Mouse (Mus musculus): Measurements from ENCODE around the gene Tcea3. TPM values are rescaled to one million over a fixed set of nuclear protein-coding genes. Genes with fewer than 3 reads are reported as not detected.

Tcea3 gene
- 100 to 1,000 TPM; 380 to 439 (median 413) TPM for total RNA-seq (2022)

DNA sequence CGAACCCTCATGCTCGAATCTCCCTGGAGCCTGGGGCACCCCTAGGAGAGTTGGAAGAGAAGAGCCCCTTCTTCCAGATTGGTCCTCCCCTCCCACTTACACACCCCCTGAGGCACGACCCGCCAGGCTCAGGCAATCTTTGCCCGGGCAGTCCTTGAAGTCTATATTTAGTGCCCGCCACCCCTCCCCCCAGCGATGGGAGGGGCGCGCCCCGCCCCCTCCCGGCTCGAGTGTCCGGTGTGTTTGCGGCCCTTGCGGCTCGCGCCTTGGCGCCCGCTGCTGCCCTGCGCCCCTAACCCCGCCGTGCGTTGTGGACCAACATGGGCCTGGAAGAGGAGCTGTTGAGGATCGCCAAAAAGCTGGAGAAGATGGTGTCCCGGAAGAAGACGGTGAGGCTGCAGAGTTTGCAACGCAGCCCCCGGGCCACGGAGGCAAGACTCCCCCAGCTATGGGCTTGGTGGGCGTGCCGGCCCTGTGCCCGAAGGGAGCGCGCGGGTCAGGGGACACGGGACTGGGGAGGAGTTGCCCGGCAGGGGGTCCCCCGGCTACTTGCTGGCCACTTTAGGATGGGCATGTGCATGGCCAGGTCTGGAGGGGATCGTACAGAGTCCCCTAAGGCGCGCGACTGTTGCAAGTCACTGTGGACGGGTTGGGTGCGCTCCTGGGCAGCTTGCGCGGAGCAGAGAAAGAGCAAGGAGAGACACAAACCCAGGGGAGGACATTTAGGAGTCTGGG, at the start of gene Tcea3:
TSS of gene Tcea3 (plus strand) at position 1 of the 735 bp plus-strand sequence.
- DNase-seq (ENCODE audit: low spot score in 2 of 2), result peak; percentile 70 to 78

DNA sequence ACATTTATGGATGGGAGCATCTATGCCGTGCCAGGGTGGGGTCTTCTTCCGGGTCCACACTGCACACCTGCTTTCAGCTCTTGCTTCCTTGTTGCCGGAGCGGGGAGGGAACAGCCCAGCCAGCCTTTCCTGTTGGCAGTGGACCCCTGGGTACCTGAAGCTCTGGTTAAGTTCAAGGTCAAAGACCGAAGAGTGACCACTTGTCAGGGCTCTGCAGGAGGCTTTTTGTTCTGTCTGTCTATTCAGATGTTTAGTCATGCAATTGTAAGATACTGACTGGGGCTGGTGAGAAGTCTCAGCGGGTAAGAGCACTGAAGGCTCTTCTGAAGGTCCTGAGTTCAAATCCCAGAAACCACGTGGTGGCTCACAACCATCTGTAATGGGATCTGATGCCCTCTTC, 48.7 kb upstream of the Tcea3 start:
- no peak for DNase-seq (ENCODE audit: low spot score in 2 of 2)

DNA sequence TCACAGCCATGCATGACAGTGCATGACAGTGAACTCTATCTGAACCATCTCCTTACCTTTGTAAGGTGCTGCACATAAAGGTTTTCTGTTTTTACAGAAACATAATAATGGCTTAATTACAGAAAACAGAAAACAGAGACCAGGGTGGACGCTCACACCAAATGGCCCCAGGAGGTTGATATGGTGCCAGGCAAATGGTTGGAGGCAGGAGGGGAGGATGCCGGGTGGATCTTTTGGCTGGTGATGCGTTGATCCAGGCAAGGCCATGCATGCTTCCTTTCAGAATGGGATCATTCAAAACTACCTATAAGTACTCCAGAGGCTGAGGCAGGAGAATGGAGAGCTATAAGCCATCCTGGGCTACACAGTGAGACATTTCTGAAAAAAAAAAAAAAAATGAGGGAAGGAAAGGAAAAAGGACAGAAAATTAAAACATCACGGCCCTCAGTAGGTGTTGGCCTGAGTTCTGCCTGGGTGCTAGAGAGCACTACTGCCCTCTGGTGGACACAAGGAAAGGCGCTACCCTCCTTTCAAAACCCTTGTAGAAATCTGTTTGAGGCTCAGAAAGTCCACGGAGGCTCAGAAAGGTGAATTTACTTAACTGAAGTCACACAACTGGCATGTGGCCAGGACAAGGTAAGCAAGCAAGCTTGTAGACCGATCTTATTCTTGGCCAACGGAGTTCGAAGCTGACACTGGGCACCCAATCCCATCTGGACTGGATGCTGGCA, 47.8 kb upstream of the Tcea3 start:
- no peak for DNase-seq (ENCODE audit: low spot score in 2 of 2)

DNA sequence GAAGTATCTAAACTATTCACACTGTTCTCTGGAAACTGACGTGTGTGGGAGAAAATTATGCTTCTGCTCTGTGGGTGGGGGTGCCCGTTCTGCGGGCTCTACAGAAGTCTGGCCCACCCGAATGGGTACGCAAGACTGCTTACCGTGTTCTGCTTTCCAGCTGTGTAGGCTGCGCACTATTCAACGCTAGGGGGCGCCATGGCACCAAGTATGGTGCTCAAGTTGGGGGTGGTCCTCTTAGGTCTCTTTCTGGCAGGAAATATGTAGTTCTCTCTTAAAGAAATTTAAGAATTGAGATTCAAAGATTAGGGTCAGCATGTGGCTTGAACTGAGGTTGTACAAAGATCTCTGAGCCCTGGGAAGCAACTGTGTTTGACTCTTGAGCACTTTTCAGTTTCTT, 45.0 kb upstream of the Tcea3 start:
- DNase-seq (ENCODE audit: low spot score in 2 of 2), result peak; percentile 48 to 51

DNA sequence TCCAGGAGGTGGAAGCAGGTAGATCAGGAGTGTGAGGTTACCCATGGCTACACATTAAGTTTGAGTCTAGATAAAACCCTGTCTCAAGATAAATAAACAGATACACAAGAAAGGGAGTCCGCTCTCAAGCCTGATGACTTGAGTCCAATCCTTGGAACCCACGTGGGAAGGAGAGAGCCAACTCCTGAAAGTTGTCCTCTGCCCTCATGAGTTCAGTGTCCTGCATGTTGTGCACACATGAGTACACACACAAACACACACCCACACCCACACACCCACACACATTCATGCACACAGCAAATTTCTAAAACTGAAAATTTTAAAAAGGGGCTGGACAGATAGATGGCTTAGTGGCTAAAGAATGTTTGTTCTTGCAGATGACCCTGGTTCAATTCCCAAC, 42.8 kb upstream of the Tcea3 start:
- no peak for DNase-seq (ENCODE audit: low spot score in 2 of 2)

DNA sequence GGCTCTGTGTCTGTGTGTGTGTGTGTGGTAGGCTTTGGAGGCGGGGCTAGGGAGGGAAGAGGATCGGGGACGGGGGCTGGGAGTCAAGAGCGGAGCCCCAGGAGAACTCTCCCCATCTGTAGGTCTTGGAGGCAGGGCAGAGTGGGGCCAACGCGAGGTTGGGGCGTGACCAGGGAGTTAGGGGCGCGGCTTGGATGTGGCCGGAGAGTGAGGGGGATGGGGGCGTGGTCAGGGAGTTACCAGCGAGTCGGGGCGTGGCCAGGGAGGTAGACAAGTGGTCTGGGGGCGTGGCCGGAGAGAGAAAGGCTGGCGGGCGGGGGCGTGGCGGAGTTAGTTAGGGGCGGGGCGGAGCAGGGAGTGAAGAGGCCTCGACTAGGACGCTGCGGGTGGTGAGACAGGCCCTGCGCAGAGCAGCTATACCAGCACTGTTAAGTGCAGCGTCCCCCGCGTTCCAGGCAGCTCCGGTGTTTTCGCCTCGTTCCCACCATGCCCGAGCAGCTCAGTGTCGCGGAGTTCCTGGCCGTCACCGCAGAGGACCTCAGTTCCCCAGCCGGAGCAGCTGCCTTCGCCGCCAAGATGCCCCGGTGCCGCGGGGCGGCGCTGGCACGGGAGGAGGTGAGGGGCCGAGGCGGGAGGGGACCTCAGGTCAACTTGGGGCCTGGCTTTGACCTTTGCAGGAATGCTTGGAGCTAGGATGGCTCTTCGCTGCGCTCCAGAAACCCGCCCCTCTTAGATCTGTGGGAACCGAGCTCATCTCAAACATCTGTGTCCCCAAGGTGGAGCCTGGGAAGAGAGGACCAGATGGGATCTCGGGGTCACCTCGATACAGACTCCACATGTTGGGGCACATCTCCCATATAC, 41.3 kb upstream of the Tcea3 start, which contains the start of gene Asap3:
TSS of gene Asap3 (plus strand) at position 333 of the 861 bp plus-strand sequence.
- DNase-seq (ENCODE audit: low spot score in 2 of 2), result peak; percentile 93 to 95

DNA sequence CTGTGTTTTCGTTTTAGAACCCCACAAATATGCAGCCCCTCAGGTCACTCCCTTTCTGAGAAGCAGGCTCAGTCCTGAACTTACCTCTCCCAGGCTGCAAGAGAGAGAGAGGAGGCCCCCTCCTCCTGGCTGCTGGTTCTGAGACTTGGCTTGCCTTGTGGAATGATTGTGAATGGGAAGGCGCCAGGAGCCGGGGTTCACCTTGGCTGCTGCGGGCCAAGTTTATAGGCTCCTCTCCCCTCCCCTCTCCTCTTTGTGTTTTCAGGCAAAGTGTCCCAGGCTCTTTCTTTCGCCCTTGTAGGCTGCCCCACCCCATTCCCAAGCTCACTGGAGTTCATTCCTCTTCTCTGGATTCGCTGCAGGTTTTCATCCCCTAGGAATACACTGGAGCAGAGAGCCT, 40.6 kb upstream of the Tcea3 start:
- DNase-seq (ENCODE audit: low spot score in 2 of 2), result no peak

DNA sequence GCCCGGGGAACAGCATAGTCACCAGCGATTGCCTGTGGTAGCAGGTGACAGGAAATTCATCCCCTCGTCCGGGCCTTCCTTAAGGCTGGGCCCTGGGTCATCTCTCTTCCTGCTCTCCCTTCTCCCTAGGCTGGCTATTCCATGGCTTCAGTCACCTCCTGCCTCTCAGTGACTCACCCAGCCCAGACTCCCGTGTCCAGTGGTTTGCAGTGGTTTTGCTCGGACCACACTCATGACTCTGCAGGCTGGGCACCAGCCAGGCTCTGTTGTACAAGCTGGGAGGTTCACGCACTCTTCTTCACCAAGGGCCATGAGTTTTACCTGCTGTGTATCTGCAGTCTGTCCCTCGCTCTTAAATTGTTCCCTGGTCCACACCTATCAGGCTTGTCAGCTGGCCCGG, 36.6 kb upstream of the Tcea3 start:
- DNase-seq (ENCODE audit: low spot score in 2 of 2), result no peak

DNA sequence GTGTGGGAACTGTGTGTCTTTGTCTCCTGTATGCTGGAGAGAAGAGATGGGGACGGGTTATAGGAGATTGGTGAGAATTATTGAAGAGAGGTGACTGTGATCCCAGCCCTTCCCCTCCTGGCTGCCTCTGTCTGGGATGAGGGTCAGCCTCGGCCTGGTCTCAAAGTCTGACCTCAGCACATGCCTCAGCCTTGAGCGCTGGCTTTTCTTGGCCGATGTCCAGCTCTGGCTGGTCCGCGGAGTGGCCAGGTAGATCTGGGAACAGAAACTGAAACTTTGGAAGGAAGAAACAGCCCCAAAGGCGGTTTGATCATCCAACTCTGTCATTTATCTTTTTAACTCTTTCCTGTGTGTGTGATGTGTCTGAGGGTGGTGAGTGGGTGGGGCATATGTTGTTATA, 33.9 kb upstream of the Tcea3 start:
- peak in 1 of 2 experiments; percentile 38 for DNase-seq (ENCODE audit: low spot score in 2 of 2)

DNA sequence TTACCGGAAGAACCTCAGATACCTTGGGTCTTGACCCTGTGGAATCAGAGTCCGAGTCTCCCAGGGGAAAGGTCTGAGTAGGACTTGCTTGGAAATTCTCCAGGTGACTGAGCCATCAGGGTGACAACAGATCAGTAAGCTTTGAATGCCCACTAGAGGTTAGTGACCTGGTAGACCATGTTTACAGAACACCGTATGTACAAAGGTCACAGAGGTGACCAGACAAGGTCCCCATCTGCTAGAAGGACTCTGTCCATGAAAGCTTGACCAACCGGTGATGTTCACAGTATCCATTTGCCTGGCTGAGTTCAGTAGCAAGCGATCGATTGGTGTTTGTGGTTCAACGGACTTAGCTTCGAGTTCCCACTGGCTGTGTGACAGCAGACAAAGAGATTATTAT, 32.7 kb upstream of the Tcea3 start:
- DNase-seq (ENCODE audit: low spot score in 2 of 2), result no peak

DNA sequence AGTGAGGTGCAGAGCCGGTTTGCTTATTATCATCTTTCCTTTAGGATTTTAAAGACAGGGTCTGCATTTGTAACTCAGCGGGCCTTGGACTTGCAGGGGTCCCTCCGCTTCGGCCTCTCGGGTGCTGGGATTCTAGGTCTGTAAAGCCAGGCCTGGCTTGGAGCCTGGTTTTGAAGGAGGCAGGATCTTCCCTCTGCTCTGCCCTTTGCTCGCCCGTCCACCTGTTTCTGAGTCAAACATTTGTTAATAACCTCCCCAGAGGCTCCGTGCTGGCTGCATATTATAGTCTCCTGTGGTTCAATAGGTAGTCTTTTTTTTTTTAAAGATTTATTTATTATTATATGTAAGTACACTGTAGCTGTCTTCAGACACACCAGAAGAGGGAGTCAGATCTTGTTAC, 32.0 kb upstream of the Tcea3 start:
- no peak for DNase-seq (ENCODE audit: low spot score in 2 of 2)

DNA sequence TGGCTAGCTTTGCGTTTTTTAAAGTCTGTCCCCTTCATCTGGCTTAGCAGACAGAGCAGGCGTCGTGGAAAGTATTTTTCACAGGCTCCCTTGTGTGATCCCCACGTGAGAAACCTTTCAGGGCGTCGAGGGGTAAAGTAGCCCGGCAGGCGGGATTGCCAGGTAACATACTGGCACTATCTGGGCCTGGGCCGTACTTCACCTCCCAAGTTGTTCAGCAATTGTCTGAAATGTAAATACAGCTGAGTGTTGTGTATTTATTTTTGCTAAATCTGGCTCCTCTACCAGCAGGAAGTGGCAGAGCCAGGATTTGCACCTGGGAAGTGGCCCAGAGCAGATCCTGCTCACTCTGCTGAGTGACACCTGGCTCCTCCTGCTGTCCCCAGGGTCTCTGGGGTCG, 30.5 kb upstream of the Tcea3 start:
- no peak for DNase-seq (ENCODE audit: low spot score in 2 of 2)

DNA sequence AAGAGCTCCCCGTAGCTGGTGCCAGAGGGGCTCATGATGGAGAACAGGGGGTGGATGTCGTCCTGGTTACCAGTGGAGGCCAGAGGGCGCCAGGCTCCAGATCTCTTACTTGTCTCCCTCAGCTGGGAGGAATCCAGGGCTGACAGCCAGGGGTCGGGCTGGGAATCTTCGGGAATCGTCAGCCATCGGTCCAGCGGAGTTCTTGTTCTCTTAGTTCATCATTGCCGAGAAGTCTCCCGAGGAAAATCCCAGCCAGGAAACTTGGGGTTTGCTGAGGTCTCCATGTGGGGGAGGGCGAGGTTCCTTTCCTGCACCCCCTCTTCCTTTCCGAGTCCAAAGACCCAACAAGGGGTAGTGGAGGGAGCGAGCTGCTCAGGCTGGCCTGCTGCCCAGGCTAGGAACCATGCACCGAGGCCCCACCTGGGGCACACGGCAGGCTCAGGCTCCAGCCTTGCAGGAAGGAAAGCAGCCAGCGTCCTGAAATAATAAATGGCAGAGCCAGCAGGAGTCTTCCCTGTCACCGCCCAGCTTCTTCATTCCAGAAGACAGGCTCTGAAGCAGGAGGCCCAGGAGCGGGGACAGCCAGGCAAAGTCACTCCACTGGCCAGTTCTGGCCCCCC, 28.8 kb upstream of the Tcea3 start:
- DNase-seq (ENCODE audit: low spot score in 2 of 2), result peak; percentile 85 to 90

DNA sequence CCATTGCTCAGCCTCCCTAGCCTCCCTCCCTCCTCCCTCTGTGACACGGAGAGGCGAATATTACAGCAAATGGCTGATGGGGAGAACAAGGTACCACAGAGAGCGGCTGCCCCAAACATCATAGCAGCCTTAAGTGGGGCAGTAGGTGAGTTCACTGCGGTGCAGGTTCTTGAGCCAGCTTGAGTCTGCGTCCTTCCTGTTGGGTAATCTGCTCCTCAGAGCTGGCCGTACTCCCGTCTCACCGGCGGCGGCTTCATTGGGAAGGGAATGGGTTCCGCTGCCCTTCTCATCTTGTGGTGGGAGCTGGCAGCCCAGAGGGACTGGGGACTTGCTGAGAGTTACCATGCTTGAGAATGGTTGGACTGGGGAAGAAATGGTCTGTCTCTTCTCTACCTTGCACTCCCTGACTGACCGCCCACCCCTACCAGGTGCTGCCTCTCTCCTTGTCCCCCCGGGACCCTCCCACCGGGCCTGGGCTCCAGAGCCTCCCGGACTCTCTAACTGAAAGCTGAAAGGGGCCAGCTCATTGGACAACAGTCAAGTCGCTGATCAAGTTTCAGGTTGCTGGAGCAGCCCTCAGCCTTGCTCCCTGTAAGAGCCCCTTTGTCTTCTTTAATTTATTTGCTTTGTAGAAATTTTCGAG, 27.3 kb upstream of the Tcea3 start:
- DNase-seq (ENCODE audit: low spot score in 2 of 2), result no peak

DNA sequence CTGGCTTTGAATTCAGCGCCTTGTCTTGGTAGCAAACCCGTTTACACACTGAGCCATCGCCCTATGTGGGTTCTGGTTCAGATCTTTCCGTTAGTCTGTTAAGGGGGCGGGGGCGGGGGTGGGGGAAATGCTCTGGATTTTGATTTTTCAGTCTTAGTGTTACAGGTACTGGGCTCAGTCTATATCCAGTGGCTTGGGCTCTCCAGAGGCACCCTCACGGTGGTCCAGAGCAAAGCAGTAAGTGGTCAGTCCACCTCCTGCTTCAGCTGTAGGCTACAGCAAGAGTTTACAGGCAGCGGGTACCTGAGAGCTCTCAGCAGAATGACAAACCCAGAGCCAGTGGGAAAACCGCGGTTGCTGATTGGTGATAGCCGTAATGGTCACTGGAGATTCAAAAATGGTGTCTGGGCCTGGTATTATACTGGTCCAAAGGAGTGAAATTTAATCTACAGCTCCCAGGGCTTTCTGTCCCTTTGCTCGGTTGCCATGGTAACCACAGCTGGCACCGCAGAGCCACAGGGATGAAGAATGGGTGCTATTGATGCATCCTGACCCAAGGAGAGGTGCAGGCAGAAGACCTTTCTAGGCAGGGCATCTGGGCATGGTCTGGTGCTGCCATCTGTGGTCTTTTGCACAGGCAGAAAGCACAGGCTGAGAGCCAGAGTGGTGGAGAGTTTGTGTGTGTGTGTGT, 23.8 kb upstream of the Tcea3 start:
- DNase-seq (ENCODE audit: low spot score in 2 of 2), result no peak

DNA sequence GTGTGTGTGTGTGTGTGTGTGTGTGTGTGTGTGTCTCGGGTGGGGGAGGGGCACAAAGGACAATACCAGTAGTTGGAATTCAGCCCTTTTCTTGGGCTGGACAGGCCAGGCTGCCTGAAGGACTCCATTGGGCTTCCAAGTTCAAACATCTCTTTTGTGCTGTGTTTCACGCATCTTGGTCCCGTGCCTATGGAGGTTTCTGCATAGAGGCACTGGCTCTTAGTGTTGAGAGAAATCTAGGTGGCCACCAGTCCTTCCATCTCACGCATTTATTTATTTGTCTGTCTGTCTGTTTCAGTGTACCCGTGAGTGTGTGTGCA, 23.3 kb upstream of the Tcea3 start:
- no peak for DNase-seq (ENCODE audit: low spot score in 2 of 2)

DNA sequence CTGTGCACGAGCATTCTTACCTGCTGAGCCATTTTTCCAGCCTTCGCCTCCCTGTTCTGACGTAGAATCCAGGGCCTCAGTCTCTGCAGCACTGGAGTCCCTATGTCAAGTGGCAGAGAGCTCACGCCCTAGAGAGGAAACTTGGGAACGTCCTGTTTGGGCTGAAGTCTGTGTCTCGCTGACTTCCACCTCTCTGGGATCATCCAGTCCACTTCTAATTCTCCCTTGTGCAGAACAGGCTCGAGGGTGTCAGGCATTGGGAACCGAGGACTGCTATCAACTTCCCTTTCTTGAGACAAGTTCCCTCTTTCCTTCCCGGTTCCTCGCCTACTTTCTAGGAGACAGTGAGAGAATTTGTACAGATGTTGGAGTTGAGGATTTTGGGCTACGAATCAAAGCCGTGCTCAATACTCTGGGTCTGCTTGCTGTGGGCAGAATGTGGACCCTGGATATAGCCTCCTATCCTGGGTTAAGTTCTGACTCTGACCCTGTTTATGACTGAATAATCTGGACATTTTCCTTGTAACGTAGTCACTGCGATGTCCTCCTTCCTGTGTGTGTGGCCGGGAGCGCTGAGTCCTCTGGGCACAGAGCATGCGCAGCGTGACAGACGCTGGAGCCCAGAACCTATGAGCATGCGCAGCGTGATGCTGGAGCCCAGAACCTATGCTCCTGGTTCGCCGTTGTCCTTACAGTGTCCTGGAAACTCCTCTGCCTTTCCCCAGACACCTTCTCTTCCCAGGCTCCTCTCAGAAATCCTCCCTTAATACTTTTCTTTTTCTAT, 22.7 kb upstream of the Tcea3 start:
- DNase-seq (ENCODE audit: low spot score in 2 of 2), result no peak

DNA sequence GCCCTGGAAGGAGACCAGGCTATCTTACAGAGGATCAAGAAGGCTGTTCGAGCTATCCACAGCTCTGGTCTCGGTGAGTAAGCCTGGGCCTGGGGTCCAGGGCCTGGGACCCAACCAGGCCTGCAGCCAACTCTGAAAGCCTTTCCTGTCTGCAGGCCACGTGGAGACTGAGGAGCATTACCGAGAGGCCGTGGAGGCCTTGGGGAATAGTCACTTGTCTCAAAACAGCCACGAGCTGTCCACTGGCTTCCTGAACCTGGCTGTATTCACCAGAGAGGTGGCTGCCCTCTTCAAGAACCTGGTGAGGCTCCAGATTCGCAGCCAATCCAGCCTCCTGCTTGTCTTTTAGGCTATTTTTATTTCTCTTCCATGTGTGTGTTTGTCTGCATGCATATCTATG, 20.1 kb upstream of the Tcea3 start:
- no peak for DNase-seq (ENCODE audit: low spot score in 2 of 2)

DNA sequence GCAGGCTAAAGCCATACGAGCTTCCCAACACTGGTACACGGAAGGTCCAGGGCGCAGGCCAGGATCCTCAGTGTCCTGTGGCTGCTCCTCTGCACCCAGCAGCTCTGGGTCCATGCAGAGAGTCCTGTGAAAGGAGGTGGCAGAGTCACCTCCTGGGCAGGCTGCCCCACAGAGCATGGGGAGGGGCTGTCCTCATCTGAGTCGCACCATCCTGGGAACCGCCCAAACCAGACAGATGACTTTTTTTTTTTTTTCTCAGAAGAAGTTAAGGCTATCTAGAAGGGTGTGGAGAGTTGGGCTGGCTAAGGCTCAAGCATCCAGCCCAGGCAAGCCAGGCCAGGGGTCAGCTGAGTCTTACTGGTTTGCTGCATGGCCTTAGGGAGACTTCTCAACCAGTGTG, 18.9 kb upstream of the Tcea3 start:
- DNase-seq (ENCODE audit: low spot score in 2 of 2), result no peak

DNA sequence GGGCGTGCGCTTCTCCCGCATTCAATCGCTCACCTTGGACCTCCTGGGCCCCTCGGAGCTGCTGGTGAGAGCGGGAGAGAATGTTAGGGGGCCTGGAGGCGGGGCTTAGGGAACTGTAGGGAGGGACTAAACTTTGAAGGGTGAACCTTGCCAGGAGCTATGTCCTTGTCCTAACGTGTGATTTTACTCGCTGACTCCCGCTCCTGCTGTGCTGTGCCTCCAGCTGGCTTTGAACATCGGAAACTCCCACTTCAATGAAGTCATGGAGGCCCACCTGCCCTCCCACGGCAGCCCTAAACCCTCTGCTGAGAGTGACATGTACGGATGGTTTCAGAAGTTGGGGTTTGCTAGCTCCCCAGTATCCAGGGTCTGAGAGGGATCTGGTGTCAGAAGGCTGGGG, 8.9 kb upstream of the Tcea3 start:
- DNase-seq (ENCODE audit: low spot score in 2 of 2), result no peak

All from gastrocnemius, adult 8-10 months (tissue).